Mouse (Mus musculus) urinary bladder, postnatal 4 days (tissue): ENCODE measurements around the gene Stmn1.

Experiments used
- DNase-seq, 2 experiments: peaks; one replicate each; pipeline ENCODE4 v3.0.0; 2021 to 2022; ENCODE audit warnings: low spot score in 2 of 2

Stmn1 gene

GRCm38 (mm10) chr4:134514309-134514930, 46.3 kb downstream of the Stmn1 start:
- no peak for DNase-seq

GRCm38 (mm10) chr4:134515614-134516013, 47.5 kb downstream of the Stmn1 start:
- DNase-seq = no peak

- DNase-seq = no peak
Measured at GRCm38 (mm10) chr4:134516981-134517380, 48.9 kb downstream of the Stmn1 start.

GRCm38 (mm10) chr4:134517719-134518118, 49.6 kb downstream of the Stmn1 start:
- no peak for DNase-seq

GRCm38 (mm10) chr4:134518541-134518940, 50.4 kb downstream of the Stmn1 start:
- DNase-seq = no peak

- no peak for DNase-seq
Measured at GRCm38 (mm10) chr4:134519281-134519680, 51.2 kb downstream of the Stmn1 start.
